Mouse (Mus musculus) erythroblast, embryonic 14.5 days (primary cell): ENCODE measurements around the gene Anks1b. TPM values are rescaled to one million over a fixed set of nuclear protein-coding genes. Genes with fewer than 3 reads are reported as not detected.

Experiments used
- H3K27me3 ChIP-seq: 2 replicates; pipeline ENCODE4 v1.6.1; 2012; ENCODE audit warnings: inconsistent platforms; ENCODE audit not compliant: control insufficient read depth
- H3K36me3 ChIP-seq: 2 replicates; pipeline ENCODE4 v1.6.1; 2012; ENCODE audit warnings: mild to moderate bottlenecking, inconsistent platforms; ENCODE audit not compliant: control insufficient read depth
- H3K4me1 ChIP-seq: 2 replicates; pipeline ENCODE4 v1.6.1; 2012; ENCODE audit warnings: inconsistent platforms; ENCODE audit not compliant: control insufficient read depth
- H3K4me3 ChIP-seq: replicated peaks from 2 replicates; pipeline ENCODE3; 2012; ENCODE audit warnings: moderate library complexity, mild to moderate bottlenecking, inconsistent platforms
- H3K9me3 ChIP-seq: 2 replicates; pipeline ENCODE4 v1.6.1; 2012; ENCODE audit warnings: low read length, inconsistent platforms, mixed read lengths; ENCODE audit not compliant: control insufficient read depth
- GATA1 ChIP-seq: IDR thresholded peaks from 2 replicates; pipeline ENCODE4 v1.6.1; 2012; ENCODE audit warnings: low read length, inconsistent platforms, mixed read lengths
- TAL1 ChIP-seq: IDR thresholded peaks from 3 replicates; pipeline ENCODE4 v1.6.1; 2012; ENCODE audit warnings: low read length, inconsistent platforms, mixed read lengths
- polyA plus RNA-seq: library from polyadenylated mRNA; stranded (reverse); fragments of >175 nt; gene quantifications from 2 replicates; pipeline ENCODE4 v1.2.3, GENCODE M21; 2012

The Anks1b gene
- polyA plus RNA-seq, 1 experiment = not detected

DNA sequence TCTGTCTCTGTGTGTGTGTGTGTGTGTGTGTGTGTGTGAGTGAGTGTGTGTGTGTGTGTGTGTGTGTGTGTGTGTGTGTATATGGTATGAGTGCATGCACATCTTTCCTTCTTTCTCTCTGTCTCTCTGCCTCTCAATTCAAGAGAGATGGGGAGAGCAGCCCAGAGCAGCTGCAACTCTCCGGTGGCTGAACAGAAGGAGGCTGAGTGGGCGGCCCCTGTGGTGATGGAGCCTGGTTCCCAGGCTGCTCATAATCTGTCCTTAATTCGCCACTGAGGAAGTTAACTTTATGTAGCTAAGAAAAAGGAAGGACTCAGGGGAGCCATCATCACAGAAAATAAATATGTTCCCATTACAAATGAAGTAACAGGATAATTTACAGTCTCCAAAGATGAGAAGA is 723.3 kb downstream of the Anks1b start:
- TF ChIP-seq TAL1 (no peak), GATA1 (no peak)
- no peaks in the 10 kb centered on the region for H3K4me1 ChIP-seq

DNA sequence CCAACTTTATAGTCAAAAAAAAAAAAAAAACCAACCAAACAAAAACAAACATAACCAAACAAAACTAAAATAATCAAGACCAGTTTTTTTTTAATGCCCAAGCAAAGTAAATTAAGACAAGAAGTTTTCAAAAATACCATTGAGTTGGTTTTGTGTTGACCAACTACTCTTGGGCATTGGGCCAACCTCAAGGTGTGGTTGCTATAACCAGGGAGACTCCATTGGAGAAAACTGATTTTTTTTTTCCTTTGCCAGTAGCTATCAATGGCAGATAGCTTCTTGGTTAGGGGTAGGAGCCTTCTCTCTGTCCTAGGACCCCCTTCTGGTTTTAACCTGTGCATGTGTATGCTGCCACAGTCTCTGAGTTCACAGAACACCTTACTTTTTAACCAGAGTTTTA is 725.8 kb downstream of the Anks1b start:
- no peaks in the 10 kb centered on the region for H3K4me1 ChIP-seq
- peaks cover 43% of the 10 kb centered on the region for H3K9me3 ChIP-seq
- H3K36me3 ChIP-seq = no peaks in the 10 kb centered on the region
- no peaks in the 10 kb centered on the region for H3K27me3 ChIP-seq
- no peak for TF ChIP-seq GATA1
- TF ChIP-seq TAL1 = no peak
- H3K4me3 ChIP-seq = no peak overlapping the region

More for the DNA sequence above, 723.3 kb downstream of the Anks1b start:
- Histone ChIP-seq H3K36me3 (no peaks in the 10 kb centered on the region), H3K4me3 (no peak overlapping the region), H3K9me3 (peaks cover 39% of the 10 kb centered on the region), H3K27me3 (no peaks in the 10 kb centered on the region)

DNA sequence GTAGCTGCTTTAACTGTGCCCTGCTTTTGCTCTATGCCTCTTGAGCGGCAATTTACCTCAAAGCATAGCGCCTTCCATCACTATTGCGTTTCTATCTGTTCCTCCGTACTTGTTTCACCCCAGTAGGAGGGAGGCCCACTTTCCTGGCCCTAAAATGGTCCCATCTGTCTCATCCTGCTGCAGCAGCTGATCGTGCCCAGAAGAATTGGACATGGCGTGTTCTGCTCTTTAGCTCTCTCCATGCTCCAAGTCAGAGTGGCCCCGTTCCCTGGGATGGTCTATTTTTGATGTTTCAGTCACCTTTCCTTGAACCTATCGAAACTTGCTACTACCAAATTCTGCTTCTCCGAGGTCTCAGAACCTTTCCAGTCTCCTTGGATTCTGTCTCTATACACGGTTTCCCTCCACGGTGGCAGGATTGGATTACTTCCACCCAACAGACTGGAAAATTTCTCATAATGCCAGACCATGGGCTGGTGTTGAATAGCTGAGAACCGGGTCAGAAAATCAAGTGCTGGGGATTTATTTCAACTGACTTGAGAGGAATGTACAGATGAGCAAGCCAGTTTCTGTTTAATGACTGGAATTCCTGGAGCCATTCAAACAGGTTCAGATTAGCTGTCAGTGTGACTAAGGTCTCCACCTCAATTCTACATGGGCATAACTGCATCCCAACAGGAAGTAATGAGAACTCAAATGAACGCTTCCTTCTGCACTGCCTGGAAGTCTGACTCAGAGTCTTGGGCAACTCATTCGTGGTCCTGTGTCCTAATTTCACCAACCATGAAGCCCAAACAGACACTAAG is 726.6 kb downstream of the Anks1b start:
- H3K4me3 ChIP-seq = no peak overlapping the region
- H3K4me1 ChIP-seq = no peaks in the 10 kb centered on the region
- H3K36me3 ChIP-seq = no peaks in the 10 kb centered on the region
- H3K27me3 ChIP-seq = no peaks in the 10 kb centered on the region
- peaks cover 39% of the 10 kb centered on the region for H3K9me3 ChIP-seq
- TF ChIP-seq TAL1 (no peak), GATA1 (no peak)

DNA sequence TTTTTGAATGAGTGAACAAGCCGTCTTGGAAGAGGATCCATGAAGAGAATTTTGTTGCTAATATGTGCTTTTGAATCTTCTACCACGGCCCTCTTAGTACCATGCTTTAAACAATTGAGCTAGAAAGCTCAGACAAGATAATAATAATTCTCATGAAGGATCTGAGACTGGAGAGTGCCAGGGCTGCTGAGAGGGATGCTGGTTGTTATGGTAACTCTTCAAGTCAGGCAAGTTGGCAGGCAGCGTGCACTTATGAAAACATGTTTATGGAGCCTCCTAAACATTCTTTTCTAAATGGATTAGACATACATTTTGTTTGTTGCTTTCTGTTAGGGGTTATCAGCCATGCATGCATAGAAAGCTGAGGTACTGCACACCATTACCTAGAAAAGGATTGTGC is 734.3 kb downstream of the Anks1b start:
- TF ChIP-seq GATA1 = no peak
- no peak for TF ChIP-seq TAL1
- H3K4me3 ChIP-seq = no peak overlapping the region
- peaks cover 27% of the 10 kb centered on the region for H3K9me3 ChIP-seq
- no peaks in the 10 kb centered on the region for H3K36me3 ChIP-seq
- H3K27me3 ChIP-seq = no peaks in the 10 kb centered on the region
- H3K4me1 ChIP-seq = no peaks in the 10 kb centered on the region

DNA sequence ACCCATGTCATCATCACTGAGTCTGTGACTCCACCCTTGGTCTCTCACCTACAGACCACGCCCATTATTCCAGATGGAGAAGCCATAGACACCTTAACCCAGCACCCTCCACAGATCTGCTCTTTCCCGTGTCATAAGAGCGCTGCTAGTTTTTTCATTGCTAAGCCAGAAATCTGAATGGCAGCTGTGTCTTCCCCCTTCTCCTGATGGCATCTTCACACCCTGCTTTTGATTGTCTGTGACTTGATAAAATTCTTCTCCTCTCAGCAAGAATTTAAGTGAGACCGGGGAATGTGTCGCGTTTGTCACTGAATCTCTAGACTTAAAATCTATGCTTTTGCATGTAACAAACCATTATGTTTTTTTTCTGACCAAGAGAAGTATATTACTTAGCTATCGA is 736.1 kb downstream of the Anks1b start:
- TF ChIP-seq GATA1 = no peak
- no peak for TF ChIP-seq TAL1
- Histone ChIP-seq H3K4me1 (no peaks in the 10 kb centered on the region), H3K9me3 (peaks cover 20% of the 10 kb centered on the region), H3K27me3 (no peaks in the 10 kb centered on the region), H3K4me3 (no peak overlapping the region), H3K36me3 (no peaks in the 10 kb centered on the region)

DNA sequence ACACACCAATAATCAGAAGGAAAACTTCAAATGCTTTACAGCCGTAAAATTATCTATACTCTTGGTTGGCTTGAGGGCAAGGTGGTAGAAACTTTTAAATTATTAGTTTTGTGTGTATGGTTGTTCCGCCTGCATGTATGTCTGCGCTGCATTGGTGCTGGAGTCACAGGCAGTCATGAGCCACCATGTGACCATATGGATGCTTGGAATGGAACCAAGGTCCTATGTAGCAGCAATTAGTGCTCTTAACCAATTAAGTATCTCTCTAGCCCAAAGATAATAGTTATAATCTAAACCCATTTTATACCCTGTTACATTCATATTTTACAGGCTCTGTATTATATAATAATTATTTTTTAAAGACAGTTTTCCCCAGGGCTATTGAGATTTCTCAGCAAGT is 739.7 kb downstream of the Anks1b start:
- no peaks in the 10 kb centered on the region for H3K36me3 ChIP-seq
- no peak for TF ChIP-seq TAL1
- TF ChIP-seq GATA1 = no peak
- H3K27me3 ChIP-seq = no peaks in the 10 kb centered on the region
- H3K4me1 ChIP-seq = no peaks in the 10 kb centered on the region
- peaks cover 30% of the 10 kb centered on the region for H3K9me3 ChIP-seq
- H3K4me3 ChIP-seq = no peak overlapping the region

DNA sequence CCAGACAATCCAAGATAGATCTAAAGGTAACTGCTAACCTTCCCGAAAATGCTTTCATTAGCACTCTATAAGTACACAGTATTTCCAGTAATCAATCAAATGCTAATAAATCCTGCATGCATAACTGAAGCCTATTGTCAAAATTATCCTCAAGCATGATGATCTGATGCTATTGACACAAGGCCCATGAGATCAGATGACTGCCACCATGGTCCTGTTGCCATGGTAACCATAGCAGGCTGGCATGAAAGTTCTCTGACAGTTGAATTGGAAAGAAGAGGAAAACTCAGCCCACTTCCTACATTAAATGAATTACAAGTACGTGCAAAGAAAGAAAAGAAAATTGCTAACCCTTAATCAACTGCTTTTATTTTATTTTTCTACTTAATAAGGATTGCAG is 741.9 kb downstream of the Anks1b start:
- Histone ChIP-seq H3K27me3 (no peaks in the 10 kb centered on the region), H3K36me3 (no peaks in the 10 kb centered on the region), H3K9me3 (peaks cover 23% of the 10 kb centered on the region), H3K4me3 (no peak overlapping the region), H3K4me1 (no peaks in the 10 kb centered on the region)
- TF ChIP-seq GATA1 = no peak
- no peak for TF ChIP-seq TAL1

DNA sequence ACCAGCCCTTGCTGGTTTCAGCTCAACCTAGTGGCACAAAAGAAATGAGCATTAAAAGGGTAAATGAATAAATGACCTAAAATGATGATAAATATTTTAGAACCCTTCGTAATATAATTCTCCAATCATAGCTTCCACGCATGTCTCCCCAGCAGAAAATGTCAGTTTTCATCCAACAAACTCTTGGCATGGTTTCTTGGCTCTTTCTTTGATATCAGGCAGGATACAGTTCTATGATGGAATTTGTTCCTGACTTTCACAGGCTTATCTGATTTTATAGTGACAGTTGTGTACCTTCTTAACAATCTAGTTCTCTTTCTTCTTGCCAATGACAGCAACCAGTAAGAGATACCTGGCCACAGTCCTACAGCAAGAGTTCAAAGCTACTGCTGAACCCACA is 743.3 kb downstream of the Anks1b start:
- no peak overlapping the region for H3K4me3 ChIP-seq
- no peaks in the 10 kb centered on the region for H3K4me1 ChIP-seq
- TF ChIP-seq TAL1 = no peak
- no peak for TF ChIP-seq GATA1
- no peaks in the 10 kb centered on the region for H3K36me3 ChIP-seq
- no peaks in the 10 kb centered on the region for H3K27me3 ChIP-seq
- peaks cover 16% of the 10 kb centered on the region for H3K9me3 ChIP-seq

DNA sequence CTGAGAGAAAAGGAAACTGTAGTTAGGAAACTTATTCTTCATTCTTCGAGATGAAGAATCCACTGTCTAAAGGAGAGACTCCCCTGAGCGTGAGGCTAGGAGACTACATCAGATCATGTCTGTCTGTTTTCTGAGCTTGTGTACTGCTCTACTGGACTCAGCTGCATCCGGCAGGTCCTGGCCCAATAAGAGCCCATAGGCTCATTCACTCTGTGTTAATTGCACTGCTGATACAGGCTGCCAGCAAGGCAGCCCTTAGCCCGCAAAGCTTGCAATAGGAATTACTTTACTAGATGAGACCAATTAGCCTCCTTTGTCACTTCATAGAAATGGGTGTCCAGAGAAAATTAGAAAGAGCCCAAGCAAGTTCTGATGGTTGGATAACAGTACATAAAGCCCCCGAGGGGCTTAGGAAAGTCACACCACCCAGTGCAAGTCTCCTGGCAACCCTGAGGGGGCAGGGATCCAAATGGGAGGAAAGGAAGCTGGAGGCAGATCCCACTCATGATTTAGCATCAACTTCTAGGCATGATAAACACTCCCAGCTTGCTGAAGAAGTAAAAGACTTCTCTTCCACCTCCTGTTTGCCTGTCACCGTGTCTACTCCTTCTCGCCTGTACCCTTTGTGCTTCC is 744.5 kb downstream of the Anks1b start:
- H3K27me3 ChIP-seq = no peaks in the 10 kb centered on the region
- H3K9me3 ChIP-seq = peaks cover 15% of the 10 kb centered on the region
- TF ChIP-seq TAL1 (no peak), GATA1 (no peak)
- H3K36me3 ChIP-seq = no peaks in the 10 kb centered on the region
- no peaks in the 10 kb centered on the region for H3K4me1 ChIP-seq
- H3K4me3 ChIP-seq = no peak overlapping the region

DNA sequence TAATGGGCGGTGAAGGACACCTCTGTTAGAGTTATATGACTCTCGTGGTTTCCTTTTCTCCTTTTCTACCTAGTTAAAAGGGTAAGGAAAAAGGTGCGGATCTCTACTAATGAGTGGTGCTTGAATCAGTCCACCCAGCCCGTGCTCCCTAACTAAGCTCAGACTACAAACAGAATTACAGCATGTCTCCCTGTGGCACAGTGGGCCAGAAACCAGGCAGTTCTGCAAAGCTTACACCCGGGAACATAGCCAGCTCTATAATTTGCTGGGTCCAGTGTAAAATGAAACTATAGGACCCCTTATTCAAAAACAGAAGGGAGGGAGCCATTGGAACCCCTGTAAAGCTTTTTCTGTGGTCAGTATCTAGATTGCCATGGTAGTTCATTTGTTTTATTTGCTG is 754.2 kb downstream of the Anks1b start:
- Histone ChIP-seq H3K36me3 (no peaks in the 10 kb centered on the region), H3K9me3 (no peaks in the 10 kb centered on the region), H3K4me3 (no peak overlapping the region), H3K4me1 (no peaks in the 10 kb centered on the region), H3K27me3 (no peaks in the 10 kb centered on the region)
- TF ChIP-seq GATA1 (no peak), TAL1 (no peak)
